Mouse (Mus musculus) limb, embryonic 14.5 days (tissue): ENCODE measurements around the gene Clk4. TPM values are rescaled to one million over a fixed set of nuclear protein-coding genes. Genes with fewer than 3 reads are reported as not detected.

Experiments used
- ATAC-seq: fragments of 200-750 bp; cut with Nextera tagmentation; 2 replicates; pipeline ENCODE4 v1.8.0; 2017; ENCODE audit warnings: low read depth, moderate number of reproducible peaks, moderate TSS enrichment; ENCODE audit not compliant: low FRiP score
- DNase-seq: peaks from one replicate; pipeline ENCODE4 v3.0.0-alpha.2; 2015; ENCODE audit warnings: low spot score
- H3K27ac ChIP-seq: fragments of 300-500 bp; sonication (generic); replicated peaks from 2 replicates; pipeline ENCODE4 v1.5.1; 2014; ENCODE audit warnings: low read depth, mild to moderate bottlenecking, low read length, moderate library complexity, mixed read lengths
- H3K27me3 ChIP-seq: fragments of 300-500 bp; sonication (generic); 2 replicates; pipeline ENCODE4 v1.6.1; 2014; ENCODE audit warnings: low read length, mixed read lengths; ENCODE audit not compliant: control insufficient read depth, insufficient read depth
- H3K36me3 ChIP-seq: fragments of 300-500 bp; sonication (generic); 2 replicates; pipeline ENCODE4 v1.6.1; 2014; ENCODE audit warnings: mild to moderate bottlenecking, low read length, moderate library complexity, mixed read lengths; ENCODE audit not compliant: control insufficient read depth, insufficient read depth
- H3K4me1 ChIP-seq: fragments of 300-500 bp; sonication (generic); 2 replicates; pipeline ENCODE4 v1.6.1; 2014; ENCODE audit warnings: antibody characterized with exemption, low read length, mixed read lengths; ENCODE audit not compliant: control insufficient read depth, insufficient read depth
- H3K4me2 ChIP-seq: fragments of 300-500 bp; sonication (generic); replicated peaks from 2 replicates; pipeline ENCODE4 v1.6.1; 2014; ENCODE audit warnings: low read depth, mild to moderate bottlenecking, low read length, moderate library complexity; ENCODE audit not compliant: severe bottlenecking
- H3K4me3 ChIP-seq: fragments of 300-500 bp; sonication (generic); replicated peaks from 2 replicates; pipeline ENCODE4 v1.5.1; 2014; ENCODE audit warnings: low read length
- H3K9ac ChIP-seq: fragments of 300-500 bp; sonication (generic); 2 replicates; pipeline ENCODE4 v1.6.1; 2014; ENCODE audit warnings: mild to moderate bottlenecking, low read depth, low read length, moderate library complexity; ENCODE audit not compliant: severe bottlenecking
- H3K9me3 ChIP-seq: fragments of 300-500 bp; sonication (generic); 2 replicates; pipeline ENCODE4 v1.6.1; 2016; ENCODE audit warnings: low read length; ENCODE audit not compliant: control insufficient read depth
- POLR2A ChIP-seq: fragments of 200-500 bp; IDR thresholded peaks from 2 replicates; pipeline ENCODE4 v1.8.0; 2012; ENCODE audit warnings: inconsistent platforms, mild to moderate bottlenecking, moderate library complexity, borderline replicate concordance; ENCODE audit not compliant: insufficient read depth, insufficient read length; ENCODE audit errors: extremely low read depth
- WGBS: fragments of 180-500 bp; shearing (Covaris S2); extraction: QIAGEN DNeasy Blood & Tissue Kit; methylation state at CpG from one replicate; pipeline ENCODE4 v1.1.7; 2014; 5-methylcytosine and 5-hydroxymethylcytosine counted together
- polyA plus RNA-seq, 2 experiments: library from polyadenylated mRNA; depleted of rRNA in 1 of 2; stranded (reverse) in 1 of 2; unstranded in 1 of 2; fragments of >200 nt; fragmentation: Nextera tagmentation in 1 of 2; extraction: Ambion mirVana in 1 of 2; gene quantifications; 2 replicates each; pipeline versions ENCODE4 v1.2.1 to v1.2.3; 2012 to 2014

Clk4 gene
- polyA plus RNA-seq, 2 experiments = 118 to 184 TPM

DNA sequence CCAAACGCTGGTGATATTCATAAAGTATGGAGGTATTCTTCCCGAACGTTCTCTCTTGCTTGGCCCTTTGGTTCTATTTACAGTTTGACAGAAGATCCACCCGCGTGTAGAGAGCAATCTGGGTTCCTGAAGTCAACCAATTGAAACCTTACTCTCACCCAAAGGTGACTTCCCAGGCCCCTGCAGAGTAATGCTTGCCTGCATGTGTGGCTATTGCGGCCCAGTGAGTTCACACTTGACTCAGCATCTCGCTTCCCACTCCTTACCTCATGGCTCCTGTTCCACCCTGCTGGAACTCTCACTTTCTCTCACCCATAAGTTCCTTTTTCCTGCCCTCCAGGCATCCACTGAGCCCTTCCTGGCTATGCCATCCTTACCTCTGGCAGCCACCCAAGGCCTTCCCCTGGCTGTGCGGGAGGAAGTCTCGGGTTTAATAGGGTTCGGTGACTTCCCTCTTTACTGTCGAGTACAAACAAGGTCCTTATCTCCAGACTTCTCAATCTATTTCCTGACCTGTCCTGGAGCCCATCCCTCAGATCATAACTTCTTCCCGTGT is 66.9 kb downstream of the Clk4 start:
- DNase-seq = no peak

GRCm38 (mm10) chr11:51329837-51330714 is 68.5 kb downstream of the Clk4 start:
- no peak for ATAC-seq
- H3K27me3 ChIP-seq = no peaks in the 10 kb centered on the region
- H3K4me1 ChIP-seq = peaks cover 4% of the 10 kb centered on the region; the same call in 1 of the 2 replicates
- no peak overlapping the region for H3K4me3 ChIP-seq
- WGBS = 75% methylated on average over 11 of the region's 11 CpGs
- no peak for DNase-seq
- TF ChIP-seq POLR2A = no peak
- H3K36me3 ChIP-seq = no peaks in the 10 kb centered on the region
- H3K9ac ChIP-seq = no peak overlapping the region
- no peak overlapping the region for H3K4me2 ChIP-seq
- H3K27ac ChIP-seq = no peak overlapping the region
- H3K9me3 ChIP-seq = no peaks in the 10 kb centered on the region

More for the DNA sequence above, 66.9 kb downstream of the Clk4 start:
- no peaks in the 10 kb centered on the region for H3K36me3 ChIP-seq
- ATAC-seq = no peak
- H3K4me1 ChIP-seq = peaks cover 4% of the 10 kb centered on the region; the same call in 1 of the 2 replicates
- 77% methylated on average over 12 of the region's 12 CpGs for WGBS
- no peak overlapping the region for H3K27ac ChIP-seq
- H3K9me3 ChIP-seq = no peaks in the 10 kb centered on the region
- no peak overlapping the region for H3K9ac ChIP-seq
- TF ChIP-seq POLR2A = no peak
- H3K4me3 ChIP-seq = no peak overlapping the region
- no peak overlapping the region for H3K4me2 ChIP-seq
- no peaks in the 10 kb centered on the region for H3K27me3 ChIP-seq

Other genes with a start within 250 kb of the Clk4 start
- gene Olfr54, start 247.5 kb upstream of the Clk4 start, polyA plus RNA-seq (2012; rRNA removed) = not detected in 2 replicates
- 0.06 TPM in 1 of 2 replicates, not detected in the other for gene Olfr54, start 247.5 kb upstream of the Clk4 start, polyA plus RNA-seq (2014; fragmentation: Nextera tagmentation; extraction: Ambion mirVana)
- gene Olfr1375, start 213.6 kb upstream of the Clk4 start, polyA plus RNA-seq (2012; rRNA removed) = not detected in 2 replicates
- gene Olfr1375, start 213.6 kb upstream of the Clk4 start, polyA plus RNA-seq (2014; fragmentation: Nextera tagmentation; extraction: Ambion mirVana) = not detected in 2 replicates
- 6.1 and 9.6 TPM in 2 replicates for gene Zfp354a, start 202.5 kb upstream of the Clk4 start, polyA plus RNA-seq (2012; rRNA removed)
- 6.4 and 8.8 TPM in 2 replicates for gene Zfp354a, start 202.5 kb upstream of the Clk4 start, polyA plus RNA-seq (2014; fragmentation: Nextera tagmentation; extraction: Ambion mirVana)
- not detected in 2 replicates for gene Gm12569, start 41.3 kb upstream of the Clk4 start, polyA plus RNA-seq (2012; rRNA removed)
- gene Gm12569, start 41.3 kb upstream of the Clk4 start, polyA plus RNA-seq (2014; fragmentation: Nextera tagmentation; extraction: Ambion mirVana) = not detected in 2 replicates
- 0.29 and 0.40 TPM in 2 replicates for gene BC049762, start 1.3 kb downstream of the Clk4 start, polyA plus RNA-seq (2012; rRNA removed)
- 0.36 and 0.46 TPM in 2 replicates for gene BC049762, start 1.3 kb downstream of the Clk4 start, polyA plus RNA-seq (2014; fragmentation: Nextera tagmentation; extraction: Ambion mirVana)
- gene Col23a1, start 28.2 kb downstream of the Clk4 start, polyA plus RNA-seq (2012; rRNA removed) = 29.4 and 29.5 TPM in 2 replicates
- 28.0 and 31.3 TPM in 2 replicates for gene Col23a1, start 28.2 kb downstream of the Clk4 start, polyA plus RNA-seq (2014; fragmentation: Nextera tagmentation; extraction: Ambion mirVana)